Mouse (Mus musculus) liver, adult 2 months (tissue): Measurements from ENCODE around the gene Zmiz2.

ENCODE experiments used
- CTCF ChIP-seq: fragments of 200-500 bp; IDR thresholded peaks from 2 replicates; pipeline ENCODE4 v1.5.1; 2011; ENCODE audit warnings: low read depth, low read length, control low read depth
- POLR2A ChIP-seq: fragments of 200-500 bp; IDR thresholded peaks from 2 replicates; pipeline ENCODE4 v1.6.1; 2011; ENCODE audit warnings: low read length, control low read depth; ENCODE audit not compliant: insufficient read depth; ENCODE audit errors: extremely low read depth

DNA sequence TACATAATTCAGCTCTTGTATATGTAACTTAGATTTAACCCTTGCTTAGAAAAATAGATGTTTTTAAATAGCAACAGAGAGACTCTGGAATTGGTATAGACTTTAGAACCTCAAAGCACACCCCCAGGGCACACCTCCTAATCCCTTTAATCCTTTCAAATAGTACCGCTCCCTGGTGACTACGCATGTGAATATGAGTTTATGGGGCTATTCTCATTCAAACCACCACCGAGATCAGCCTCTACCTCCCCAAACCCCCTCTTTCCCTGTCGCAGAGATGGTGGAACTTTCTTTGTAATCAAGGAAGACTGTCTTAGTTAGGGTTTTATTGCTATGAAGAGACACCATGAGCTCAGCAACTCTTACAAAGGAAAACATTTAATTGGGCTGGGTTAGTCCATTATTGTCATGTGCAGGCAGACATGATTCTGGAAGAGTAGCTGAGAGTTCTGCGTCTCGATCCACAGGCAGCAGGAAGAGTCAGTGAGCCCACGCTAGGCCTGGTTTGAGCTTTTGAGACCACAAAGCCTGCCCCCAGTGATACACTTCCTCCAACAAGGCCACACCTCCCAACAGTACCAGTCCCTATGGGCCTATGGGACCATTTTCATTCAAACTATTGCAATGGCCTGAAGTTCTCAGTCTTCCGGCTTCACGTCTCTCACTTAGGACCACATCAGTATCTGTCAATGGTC is 24.1 kb upstream of the Zmiz2 start:
- TF ChIP-seq POLR2A = no peak
- TF ChIP-seq CTCF = no peak
